Mouse (Mus musculus): Measurements from ENCODE around the gene Metrn.
A peak's percentile ranks its signal among the peaks of the same experiment; 100 is the strongest.

The Metrn gene

DNA sequence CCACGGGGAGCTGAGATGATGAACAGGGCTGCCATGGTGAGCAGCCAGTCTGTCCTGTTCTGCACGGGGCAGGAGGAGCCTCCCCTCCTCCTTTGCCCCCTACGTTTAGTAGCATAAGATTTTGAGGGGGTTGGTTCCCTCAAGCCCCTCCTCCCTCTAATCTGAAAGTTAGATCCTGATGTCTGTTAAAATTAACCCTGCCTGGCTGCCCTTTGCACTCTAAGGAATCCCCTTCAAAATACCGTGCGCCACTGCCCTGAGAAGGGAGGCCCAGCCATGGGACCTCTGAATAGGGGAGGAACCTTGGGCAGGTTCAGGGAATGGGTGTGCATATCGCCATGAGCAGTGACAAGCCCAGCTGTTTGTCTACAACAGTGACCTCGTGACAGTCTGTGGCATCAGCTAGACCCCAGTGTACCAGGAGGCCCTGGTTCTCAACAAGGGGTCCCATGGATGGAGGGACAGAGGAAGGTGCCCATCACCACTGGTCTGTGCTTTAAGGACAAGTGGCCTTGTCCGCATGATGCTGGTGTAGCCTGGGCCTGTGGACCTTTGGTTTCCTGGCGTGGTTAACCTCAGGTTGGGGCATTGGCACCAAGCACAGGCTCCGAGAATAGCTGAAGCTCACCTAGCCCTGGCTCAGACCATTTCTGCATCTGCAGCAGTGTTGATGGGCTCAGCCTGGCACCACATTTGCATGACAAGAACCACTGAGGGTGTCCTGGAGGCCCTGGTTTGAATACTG lies 21.4 kb downstream of the Metrn start:
- no peak for DNase-seq (ENCODE audit: inconsistent ontology term)

DNA sequence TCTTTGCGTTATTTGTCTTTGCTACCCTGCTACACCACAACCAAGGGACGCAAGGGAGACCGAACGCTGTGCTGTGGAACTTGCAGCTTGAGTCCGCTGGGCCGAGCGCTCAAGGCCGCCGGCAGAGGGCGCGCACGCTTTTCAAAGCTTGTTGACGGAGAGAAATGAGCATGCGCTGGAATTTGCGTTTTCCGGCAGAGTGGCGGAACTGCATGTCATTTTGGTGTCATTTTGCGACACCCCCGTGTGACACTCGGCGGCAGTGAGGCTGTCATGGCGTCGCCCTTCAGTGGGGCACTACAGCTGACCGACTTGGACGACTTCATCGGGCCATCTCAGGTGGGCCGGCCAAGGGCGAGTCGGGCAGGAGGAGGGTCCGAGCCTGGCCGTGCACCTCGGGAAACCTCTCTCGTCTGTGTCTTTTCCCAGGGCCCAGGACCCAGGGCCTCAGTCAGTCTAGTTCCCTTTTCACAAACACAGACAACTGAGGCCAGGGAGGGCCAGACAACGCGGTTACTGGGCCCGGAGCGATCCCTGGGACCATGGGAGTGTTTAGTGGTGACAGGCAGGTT lies 23.3 kb downstream of the Metrn start, which contains the start of gene Narfl:
Gene Narfl (plus strand): TSS at position 228 of the 572 bp plus-strand sequence.
- DNase-seq (ENCODE audit: inconsistent ontology term): peak; percentile 96

DNA sequence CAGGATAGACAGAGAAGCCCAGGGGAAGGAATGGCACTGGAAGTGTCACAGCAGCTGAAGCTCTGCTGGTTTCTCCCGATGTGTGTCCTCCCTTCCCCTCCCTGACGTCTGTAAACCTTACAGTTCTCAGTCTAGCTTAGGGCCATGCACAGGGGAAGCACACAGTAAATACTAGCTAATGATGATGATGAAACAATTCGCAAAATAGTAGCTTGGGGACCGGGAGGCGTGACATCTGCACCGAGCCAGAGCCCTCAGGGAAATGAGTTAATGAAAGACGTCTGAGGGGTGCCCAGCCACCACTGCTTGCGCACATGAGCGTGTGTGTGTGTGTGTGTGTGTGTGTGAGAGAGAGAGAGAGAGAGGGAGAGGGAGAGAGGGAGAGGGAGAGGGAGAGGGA lies 27.6 kb downstream of the Metrn start:
- DNase-seq (ENCODE audit: inconsistent ontology term): no peak

DNA sequence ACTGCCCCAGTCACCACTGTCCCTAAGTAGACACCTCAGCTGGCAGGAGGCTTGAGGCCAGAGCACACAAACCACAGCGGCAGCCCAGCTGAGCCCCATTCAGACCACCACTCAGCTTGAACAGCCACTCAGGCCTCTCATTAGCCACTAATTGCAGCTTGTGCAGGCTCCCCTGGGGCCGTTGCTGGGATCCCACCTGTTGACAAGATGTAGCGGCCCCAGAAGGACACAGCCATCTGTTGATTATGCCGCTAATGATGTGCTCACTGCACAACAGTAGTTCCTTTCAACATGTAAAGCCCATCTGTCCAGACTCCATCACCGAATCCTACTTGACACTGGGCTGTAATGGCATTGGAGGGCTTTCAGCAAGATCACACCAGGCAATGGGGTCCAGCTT lies 31.1 kb downstream of the Metrn start:
- peak; percentile 55 for DNase-seq (ENCODE audit: inconsistent ontology term)

DNA sequence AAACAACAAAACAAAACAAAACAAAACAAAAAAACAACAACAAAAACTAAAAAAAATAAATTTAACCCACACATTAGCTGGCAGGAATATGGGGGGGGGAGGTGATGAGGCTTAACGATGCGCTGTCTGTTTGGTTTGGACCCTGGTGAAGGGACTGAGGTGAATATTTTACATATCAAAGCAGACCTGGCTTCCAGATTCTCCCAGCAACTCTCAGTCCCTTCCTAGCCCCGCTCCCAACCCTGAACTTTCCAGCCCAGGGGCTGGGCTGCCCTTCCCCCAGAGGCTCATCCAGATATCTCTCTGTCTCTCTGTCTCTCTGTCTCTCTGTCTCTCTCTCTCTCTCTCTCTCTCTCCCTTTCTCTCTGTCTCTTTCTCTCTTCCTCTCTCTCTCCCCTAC lies 34.3 kb downstream of the Metrn start:
- DNase-seq (ENCODE audit: inconsistent ontology term): no peak

DNA sequence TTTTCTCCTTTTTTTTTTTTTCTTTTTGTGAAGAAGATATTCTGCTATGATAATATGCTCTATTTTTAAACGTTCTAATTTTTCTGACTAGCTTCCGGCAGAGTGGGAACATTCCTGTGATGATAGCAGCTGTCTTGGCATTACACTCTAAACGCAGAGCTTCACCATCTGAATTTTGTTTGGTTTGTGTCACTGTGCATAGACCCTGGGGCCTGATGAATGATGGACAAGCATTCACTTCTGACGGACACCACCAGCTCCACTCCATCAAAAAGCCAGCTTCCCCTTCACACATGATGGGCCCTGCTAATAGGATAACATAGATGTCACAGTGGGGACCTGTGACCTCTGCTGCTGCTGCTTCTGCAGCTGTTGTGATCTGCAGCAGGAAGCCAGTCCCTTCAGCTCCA lies 35.4 kb downstream of the Metrn start:
- no peak for DNase-seq (ENCODE audit: inconsistent ontology term)

DNA sequence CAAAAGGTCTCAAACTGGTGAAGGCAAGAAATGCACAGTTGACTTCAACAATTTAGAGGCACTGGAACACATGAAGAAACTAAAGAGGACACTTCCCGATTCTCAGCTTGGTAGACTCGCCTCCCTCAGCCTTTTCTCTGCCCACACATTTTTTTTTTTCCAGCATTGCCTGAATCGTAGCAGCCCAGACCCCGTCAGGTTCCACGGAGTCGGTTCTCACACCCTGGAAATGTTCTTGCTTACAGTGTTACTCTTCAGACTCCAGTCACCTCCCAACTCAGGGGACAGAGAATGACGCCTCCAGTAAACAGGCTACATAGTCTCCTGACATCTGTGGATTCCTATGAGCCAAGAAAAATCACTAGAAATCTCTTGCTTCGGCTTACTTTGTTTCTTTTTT lies 36.8 kb downstream of the Metrn start:
- no peak for DNase-seq (ENCODE audit: inconsistent ontology term)

DNA sequence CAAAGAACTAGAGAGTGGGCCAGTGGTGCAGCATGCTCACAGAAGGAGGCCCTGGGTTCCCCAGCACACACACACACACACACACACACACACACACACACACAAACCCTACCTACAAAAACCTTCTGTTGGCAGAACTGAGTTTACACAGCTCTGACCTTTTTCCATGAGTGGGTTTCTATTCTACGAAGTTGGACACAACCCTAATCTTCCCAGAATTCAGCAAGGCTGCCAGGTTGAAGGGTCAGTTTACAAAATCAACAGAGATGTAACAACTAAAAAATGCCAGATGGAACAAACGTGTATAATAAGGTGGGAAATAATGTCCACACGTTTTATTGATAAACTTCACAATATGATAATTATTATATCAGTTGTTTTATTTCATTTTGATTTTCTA lies 39.2 kb downstream of the Metrn start:
- no peak for DNase-seq (ENCODE audit: inconsistent ontology term)

DNA sequence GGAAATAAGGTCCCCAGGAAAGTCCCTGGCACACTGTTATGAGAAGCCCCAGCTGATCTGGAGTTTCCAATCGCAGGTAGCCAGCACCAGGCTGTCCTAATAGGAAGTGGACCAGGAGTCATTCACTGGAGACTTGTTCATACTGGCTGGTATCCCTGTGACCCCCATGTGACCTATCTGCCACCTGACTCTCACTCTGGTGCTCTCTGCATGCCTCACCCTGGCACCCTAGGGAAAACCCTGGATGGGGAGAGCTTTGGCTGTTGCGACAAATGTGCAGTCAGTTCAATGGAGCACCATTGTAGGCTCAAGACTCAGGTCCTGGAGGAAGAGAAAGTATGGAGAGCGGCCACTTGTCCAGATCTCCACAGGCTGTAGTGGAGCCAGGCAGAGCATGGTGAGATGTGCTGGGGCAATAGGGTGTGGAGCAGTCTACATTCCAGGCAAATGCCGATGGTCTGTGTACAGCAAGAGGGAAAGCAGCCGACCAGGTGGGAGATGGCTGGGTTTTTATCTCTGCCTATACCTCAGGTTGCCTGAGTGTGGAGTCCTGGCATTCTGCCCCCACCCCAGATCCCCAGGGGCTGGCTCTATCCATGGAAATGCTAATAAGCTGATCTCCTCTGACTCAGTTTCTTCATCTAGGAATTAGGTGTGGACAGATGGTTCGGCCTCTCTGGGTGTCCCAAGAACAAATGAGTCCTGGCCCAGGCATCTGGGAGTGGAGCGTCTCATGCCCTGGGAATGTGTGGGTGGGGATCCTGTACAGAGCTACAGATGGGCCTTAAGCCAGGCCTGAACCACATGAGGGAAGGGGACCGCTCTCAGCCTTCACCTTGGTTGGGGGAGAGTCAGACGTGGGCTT lies 40.3 kb downstream of the Metrn start:
- peak; percentile 87 for DNase-seq (ENCODE audit: inconsistent ontology term)

DNA sequence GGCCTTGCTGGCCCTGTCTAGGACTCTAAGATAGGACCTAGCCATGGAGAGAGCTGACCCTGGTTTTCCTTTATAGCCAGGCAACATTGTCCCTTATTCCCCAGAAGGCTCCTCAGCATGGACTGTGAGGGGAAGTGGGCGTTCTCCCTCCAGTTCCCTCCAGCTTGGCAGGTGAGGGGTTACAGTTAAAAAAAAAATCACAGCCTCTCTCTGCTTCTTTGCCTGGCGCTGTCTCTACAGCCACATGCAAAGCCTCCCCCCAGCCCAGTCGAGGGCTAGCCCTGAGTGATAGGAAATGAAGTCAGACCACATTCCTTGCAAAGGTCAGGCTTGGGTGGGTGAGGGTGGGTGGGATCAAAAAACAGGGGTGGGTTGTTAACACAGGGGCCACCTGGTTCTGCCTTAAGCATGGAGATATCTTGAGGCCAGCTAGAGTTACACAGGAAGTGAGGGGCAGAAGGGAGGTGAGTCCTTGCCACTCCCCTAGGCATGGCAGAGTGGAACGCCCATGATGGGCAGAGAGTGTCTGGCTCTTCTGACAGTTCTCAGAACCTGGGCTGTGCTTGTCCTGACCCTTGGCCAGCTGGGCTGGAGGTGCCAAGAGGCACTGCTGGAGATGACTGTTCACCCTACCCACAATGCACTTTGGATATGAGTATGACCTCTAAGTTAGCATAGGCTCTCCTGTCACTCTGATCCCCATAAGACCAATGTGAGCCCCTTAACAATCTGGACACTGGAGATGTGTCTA lies 41.1 kb downstream of the Metrn start:
- DNase-seq (ENCODE audit: inconsistent ontology term): no peak

DNA sequence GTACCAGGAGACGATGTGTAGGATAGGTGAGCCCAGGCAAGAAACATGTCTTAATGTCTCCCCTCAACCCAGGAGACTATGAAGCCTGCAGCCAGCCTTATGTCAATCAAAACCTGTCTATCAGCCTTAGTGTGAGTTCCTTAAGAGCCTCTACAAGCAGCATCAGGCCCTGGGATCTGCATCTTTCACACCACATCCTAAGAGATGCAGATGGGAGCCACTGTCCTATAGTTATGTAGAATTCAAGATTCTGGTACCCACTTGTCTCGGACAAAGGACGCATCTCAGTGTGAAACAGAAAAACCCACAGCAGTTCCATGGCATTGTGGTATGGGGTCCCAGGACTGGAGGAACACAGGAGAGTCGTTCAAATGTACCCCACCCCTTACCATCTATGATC lies 41.9 kb downstream of the Metrn start:
- no peak for DNase-seq (ENCODE audit: inconsistent ontology term)

DNA sequence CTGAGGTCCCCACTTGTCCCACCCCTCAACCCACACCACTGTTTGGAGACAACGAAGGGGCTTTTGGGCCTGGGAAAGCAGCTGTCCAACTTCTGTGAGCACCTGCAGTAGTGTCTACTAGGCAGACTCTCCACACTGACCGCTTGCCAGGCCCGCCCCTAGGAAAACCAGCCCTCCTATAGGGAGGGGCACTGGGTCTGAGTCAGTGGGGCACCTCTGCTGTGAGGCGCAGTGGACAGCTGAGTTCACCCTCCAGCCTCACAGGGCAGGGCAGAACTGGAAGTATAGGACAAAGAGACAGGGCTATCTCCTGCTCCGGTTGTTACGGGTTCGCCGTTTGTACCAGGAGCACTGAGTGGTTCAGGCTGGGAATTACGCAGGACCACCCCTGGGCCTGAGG lies 42.7 kb downstream of the Metrn start, which contains the start of gene Msln:
Gene Msln (minus strand): TSS at position 138 of the 400 bp plus-strand sequence.
- no peak for DNase-seq (ENCODE audit: inconsistent ontology term)

DNA sequence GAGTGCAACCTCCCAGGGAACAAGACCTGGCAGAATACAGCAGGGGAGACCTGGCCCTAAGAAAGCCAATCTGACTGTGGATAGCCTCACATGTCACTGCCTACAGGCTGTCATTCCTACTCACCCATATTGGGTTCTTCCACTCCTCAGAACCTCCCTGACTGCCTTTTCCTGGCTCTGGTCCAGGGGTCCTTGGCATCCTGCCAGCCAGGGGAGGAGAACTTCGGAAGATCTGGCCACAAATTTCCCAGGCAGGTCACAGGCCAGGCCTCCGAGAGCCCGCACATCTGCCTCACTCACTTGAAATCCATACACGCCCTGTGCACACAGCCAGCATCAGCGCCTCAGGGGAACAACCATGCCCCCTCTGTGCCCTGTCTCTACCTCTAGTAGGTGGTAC lies 45.5 kb downstream of the Metrn start:
- peak; percentile 82 for DNase-seq (ENCODE audit: inconsistent ontology term)

DNA sequence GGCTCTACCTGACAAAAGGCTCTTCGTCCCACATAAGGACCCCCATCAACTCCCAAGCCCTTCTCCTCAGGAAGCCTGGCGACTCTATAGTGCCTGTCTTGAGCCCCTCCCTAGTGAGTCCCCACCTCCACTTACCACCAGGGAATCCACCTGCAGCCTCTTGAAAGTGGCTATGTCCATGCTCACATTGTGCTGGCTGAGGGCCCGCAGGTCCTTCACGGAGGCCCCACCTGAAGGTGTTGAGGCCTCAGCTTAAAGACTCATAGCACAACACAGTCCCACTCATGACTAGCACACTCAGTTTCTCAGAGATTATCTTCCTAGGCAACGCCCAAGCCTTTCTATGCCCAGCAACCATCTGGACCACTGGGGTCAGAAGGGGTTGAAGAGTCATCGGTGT lies 47.6 kb downstream of the Metrn start:
- DNase-seq (ENCODE audit: inconsistent ontology term): no peak

DNA sequence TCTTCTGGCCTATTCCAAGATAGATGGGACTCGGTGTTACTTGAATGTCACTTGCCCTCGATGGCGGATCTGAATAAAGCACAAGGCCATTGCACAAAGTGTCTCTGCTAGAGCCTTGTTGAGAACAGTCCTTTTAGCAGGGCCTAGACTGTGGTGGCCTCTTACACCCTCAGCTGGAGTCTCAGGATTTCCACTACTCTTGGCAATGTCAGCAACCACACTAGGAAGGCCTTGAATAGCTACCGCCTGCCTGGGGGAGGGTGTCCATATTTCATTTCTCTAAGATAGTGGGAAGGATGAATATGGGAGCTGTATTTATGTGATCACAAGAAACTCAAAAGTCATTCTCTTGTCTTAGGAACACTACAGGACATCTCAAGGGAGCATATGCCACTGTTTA lies 48.7 kb downstream of the Metrn start:
- no peak for DNase-seq (ENCODE audit: inconsistent ontology term)

DNA sequence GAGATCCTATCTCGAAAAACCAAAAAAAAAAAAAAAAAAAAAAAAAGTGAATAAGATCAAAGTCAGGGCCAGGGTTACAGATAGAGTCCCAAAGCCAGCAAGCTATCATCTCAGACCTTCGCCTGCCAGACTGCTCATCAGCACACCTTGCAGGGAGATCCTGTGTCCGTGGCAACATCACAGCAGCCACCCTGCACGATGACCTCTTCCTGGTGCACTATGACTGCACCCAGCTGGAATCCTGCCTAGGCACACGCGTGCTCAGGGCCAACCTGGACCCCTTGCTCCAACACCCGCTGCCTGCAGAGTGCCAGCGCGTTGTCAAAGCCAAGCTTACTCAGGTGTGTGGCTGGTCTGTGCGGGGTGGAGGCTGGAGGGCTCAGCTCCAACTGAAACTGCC lies 52.6 kb downstream of the Metrn start:
- DNase-seq (ENCODE audit: inconsistent ontology term): no peak

DNA sequence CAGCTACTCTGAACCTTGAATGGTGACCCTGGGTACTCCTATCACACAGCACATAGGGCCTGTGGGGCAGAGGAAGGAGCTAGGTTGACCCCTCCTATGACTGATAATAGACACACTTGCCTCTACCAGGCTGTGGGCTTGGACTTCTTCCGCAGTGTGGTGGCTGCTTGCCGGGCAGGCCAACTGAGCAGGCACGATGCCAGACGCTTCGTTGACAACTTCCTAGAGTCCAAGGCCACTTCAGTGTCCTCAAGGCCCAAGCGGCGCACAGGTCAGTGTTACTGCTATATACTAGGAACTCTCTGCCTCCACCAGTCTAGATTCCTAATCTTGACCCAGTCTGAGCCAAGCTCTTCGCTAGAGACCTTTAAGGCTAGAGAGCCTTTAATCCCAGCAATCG lies 53.1 kb downstream of the Metrn start:
- DNase-seq (ENCODE audit: inconsistent ontology term): no peak

Measured in Muller cell, postnatal 12 days (primary cell).